In the genomic region with DNA sequence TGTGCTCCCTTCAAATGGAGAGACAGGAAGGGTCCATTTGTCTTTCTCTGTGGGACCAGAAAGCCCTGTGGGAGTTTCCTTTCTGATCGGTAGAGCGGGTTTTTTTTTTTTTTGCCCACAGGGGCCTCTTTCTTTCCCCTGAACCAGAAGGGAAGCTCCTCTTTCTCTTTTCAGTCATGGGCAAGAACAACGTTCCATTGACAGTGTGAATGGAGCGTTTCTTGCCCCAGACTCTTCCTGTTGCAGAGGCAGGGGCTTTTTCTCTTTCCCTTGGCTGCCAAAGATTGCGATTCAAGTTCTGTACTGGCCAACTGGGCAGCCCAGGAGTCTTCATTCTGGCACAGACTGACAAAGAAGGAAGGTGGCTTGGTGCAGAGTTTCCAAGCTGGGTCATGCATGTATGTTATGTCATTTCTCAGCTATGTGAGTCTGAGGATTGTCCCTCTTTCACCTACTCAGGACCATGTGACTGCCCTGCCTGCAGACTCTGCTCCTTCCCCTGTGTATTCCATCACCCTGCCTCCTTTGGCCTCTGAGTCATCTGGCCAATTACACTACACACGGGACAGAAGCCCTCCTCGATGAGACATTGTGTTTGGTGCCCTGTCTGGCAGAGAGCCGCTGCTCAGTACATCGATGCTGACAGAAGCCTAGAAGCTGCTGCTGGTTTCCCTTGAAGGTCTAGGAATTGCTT, we compare ENCODE assay signal across 8 mouse cellular contexts. TPM values are rescaled to one million over a fixed set of nuclear protein-coding genes. Genes with fewer than 3 reads are reported as not detected.
DNase-seq lines count a peak whose midpoint lies in the region; ATAC-seq and TF ChIP-seq lines count a peak whose summit lies in the region.

No protein-coding gene starts in this region.

- H3K27ac ChIP-seq in hindbrain, embryonic 10.5 days = peak overlapping the region; percentile 69
- no peak overlapping the region for H3K27ac ChIP-seq in hindbrain, embryonic 14.5 days
- H3K27ac ChIP-seq in liver, embryonic 14.5 days = peak overlapping the region; percentile 99

- H3K4me1 ChIP-seq in hindbrain, embryonic 10.5 days (replicated peaks) = peaks cover 7% of the 10 kb centered on the region
- H3K4me1 ChIP-seq in hindbrain, embryonic 14.5 days (replicated peaks; ENCODE audit: control insufficient read depth, insufficient read depth, low read length) = no peaks in the 10 kb centered on the region
- H3K4me1 ChIP-seq in liver, embryonic 14.5 days (replicated peaks; ENCODE audit: control insufficient read depth in 2 of 2, insufficient read depth in 2 of 2, low read length in 1 of 2) = peaks cover 52 to 80% of the 10 kb centered on the region in 2 experiments

- no peak for TF ChIP-seq EP300 in liver, embryonic 14.5 days (IDR thresholded peaks at IDR 0.05; ENCODE audit: low read depth)

- H3K27me3 ChIP-seq in hindbrain, embryonic 10.5 days (ENCODE audit: insufficient read depth, poor library complexity, severe bottlenecking) = no peaks in the 10 kb centered on the region
- no peaks in the 10 kb centered on the region for H3K27me3 ChIP-seq in hindbrain, embryonic 14.5 days (ENCODE audit: control insufficient read depth, insufficient read depth, low read length)
- H3K27me3 ChIP-seq in liver, embryonic 14.5 days (ENCODE audit: control insufficient read depth, insufficient read depth, low read length) = no peaks in the 10 kb centered on the region

- 60% methylated on average over 9 of the region's 9 CpGs for WGBS in hindbrain, embryonic 10.5 days
- WGBS in hindbrain, embryonic 14.5 days = 58% methylated on average over 9 of the region's 9 CpGs
- 47% methylated on average over 9 of the region's 9 CpGs for WGBS in liver, embryonic 14.5 days (ENCODE audit: insufficient replicate concordance)

- no peak for DNase-seq in hindbrain, embryonic 10.5 days (ENCODE audit: low spot score)
- no peak for DNase-seq in hindbrain, embryonic 14.5 days (ENCODE audit: low spot score)
- peak; percentile 79 for DNase-seq in CD4-positive helper T cell, adult 2 months (ENCODE audit: low read depth, low spot score)
- peak; percentile 72 for DNase-seq in fibroblast of lung, adult 2 months (ENCODE audit: low read depth)
- DNase-seq in liver, embryonic 14.5 days (ENCODE audit: low read depth in 3 of 3, low spot score in 3 of 3) = no peak
- no peak for DNase-seq in frontal cortex, adult 2 months (ENCODE audit: extremely low spot score in 1 of 2, low spot score in 1 of 2)
- no peak for DNase-seq in cerebellum, adult 11 months

- no peak overlapping the region for H3K9ac ChIP-seq in hindbrain, embryonic 14.5 days
- peak overlapping the region; percentile 29 for H3K9ac ChIP-seq in liver, embryonic 14.5 days (replicated peaks)

- H3K9me3 ChIP-seq in hindbrain, embryonic 10.5 days = no peaks in the 10 kb centered on the region
- no peaks in the 10 kb centered on the region for H3K9me3 ChIP-seq in hindbrain, embryonic 14.5 days (ENCODE audit: control insufficient read depth, low read length)
- no peaks in the 10 kb centered on the region for H3K9me3 ChIP-seq in liver, embryonic 14.5 days (ENCODE audit: control insufficient read depth, low read length)

- H3K4me2 ChIP-seq in hindbrain, embryonic 14.5 days (replicated peaks) = no peak overlapping the region
- no peak overlapping the region for H3K4me2 ChIP-seq in liver, embryonic 14.5 days (ENCODE audit: low read depth)

- H3K4me3 ChIP-seq in hindbrain, embryonic 10.5 days = no peak overlapping the region
- H3K4me3 ChIP-seq in hindbrain, embryonic 14.5 days (replicated peaks; ENCODE audit: low read length) = no peak overlapping the region
- H3K4me3 ChIP-seq in liver, embryonic 14.5 days (ENCODE audit: insufficient read depth in 1 of 2, low read depth in 2 of 2, low read length in 2 of 2) = no peak overlapping the region

- H3K36me3 ChIP-seq in hindbrain, embryonic 10.5 days = no peaks in the 10 kb centered on the region
- H3K36me3 ChIP-seq in hindbrain, embryonic 14.5 days (replicated peaks; ENCODE audit: control insufficient read depth, insufficient read depth) = no peaks in the 10 kb centered on the region
- no peaks in the 10 kb centered on the region for H3K36me3 ChIP-seq in liver, embryonic 14.5 days (replicated peaks; ENCODE audit: control insufficient read depth, insufficient read depth, low read depth)

- no peak for TF ChIP-seq CTCF in liver, embryonic 14.5 days (IDR thresholded peaks at IDR 0.05; ENCODE audit: low read depth)

- ATAC-seq in hindbrain, embryonic 14.5 days (ENCODE audit: low FRiP score) = no peak
- ATAC-seq in liver, embryonic 14.5 days (ENCODE audit: insufficient read depth) = no peak
- no peak for ATAC-seq in megakaryocyte-erythroid progenitor cell, adult 5-6 weeks (replicated peaks; ENCODE audit: low FRiP score, low TSS enrichment, poor library complexity, severe bottlenecking)

RNA-seq across cellular contexts. Expression of a gene that starts 7.6 kb away (rescaled TPM):
- polyA plus RNA-seq in hindbrain, embryonic 10.5 days (2016; fragmentation: Nextera tagmentation; extraction: Ambion mirVana) = 27.6 and 34.5 TPM in 2 replicates
- polyA plus RNA-seq in hindbrain, embryonic 14.5 days (2014; fragmentation: Nextera tagmentation; extraction: Ambion mirVana) = 42.9 and 46.4 TPM in 2 replicates
- 43.8 and 47.8 TPM in 2 replicates for polyA plus RNA-seq in liver, embryonic 14.5 days (2012; rRNA removed)
- polyA plus RNA-seq in liver, embryonic 14.5 days (2014; fragmentation: Nextera tagmentation; extraction: Ambion mirVana) = 59.4 and 65.3 TPM in 2 replicates
- polyA plus RNA-seq in frontal cortex, adult 2 months (2012; rRNA removed) = 36.0 and 36.3 TPM in 2 replicates
- 30.1 and 39.6 TPM in 2 replicates for total RNA-seq in megakaryocyte-erythroid progenitor cell, adult 5-6 weeks (2014; fragmentation: Nextera tagmentation)
- 32.5 and 42.1 TPM in 2 replicates for total RNA-seq in megakaryocyte-erythroid progenitor cell, adult 5-6 weeks (2017)

Comparison
In these comparisons a context has a peak if more than half of its experiments do, and no peak if none do; other contexts are left out.
1. DNase-seq: peak in CD4-positive helper T cell, adult 2 months (single experiment) and fibroblast of lung, adult 2 months (single experiment); none in hindbrain, embryonic 10.5 days (single experiment), hindbrain, embryonic 14.5 days (single experiment), liver, embryonic 14.5 days (0 of 3), frontal cortex, adult 2 months (0 of 2) and cerebellum, adult 11 months (single experiment).